In the genomic region with DNA sequence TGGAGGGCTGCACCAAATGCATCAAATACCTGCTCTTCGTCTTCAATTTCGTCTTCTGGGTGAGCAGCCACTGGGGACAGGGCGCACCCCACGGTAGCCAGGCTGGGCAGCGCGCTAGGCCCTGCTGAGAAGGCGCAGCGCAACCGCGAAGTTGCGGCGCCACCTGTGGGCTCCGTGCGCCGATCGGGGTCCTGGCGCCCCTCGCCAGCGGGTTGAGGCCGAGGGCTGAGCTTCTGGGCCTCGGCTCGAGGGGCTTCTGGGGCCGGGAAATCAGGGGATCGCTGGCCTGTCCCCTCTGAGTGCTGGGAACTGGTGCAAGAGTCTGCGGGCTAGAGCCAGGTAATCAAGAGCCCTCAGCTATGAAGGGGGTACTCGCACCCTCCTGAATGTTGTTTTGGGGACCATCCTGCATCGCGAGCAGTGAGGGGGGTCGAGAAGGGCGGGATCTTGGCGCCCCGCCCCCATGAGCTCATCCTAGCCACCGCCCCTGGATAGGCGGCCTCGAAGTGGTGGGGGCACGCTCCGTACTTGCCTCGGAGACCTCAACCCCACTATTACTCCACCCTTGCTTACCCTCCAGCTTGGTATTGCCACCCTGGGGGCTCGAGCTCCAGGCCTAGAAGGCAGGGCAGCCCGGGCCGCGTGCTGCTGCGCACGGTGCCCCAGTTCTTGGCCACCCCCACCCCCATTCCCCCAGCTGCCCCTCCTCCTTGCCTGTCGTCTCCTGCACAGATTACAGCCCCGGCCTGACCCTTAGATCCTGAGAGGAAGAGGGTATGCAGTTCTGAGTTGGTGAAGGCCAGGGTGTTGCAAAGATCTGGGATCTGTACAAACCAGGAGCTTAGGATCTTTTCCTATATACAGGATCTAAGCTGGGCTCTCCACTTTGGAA, we compare ENCODE assay signal across 8 mouse cellular contexts. TPM values are rescaled to one million over a fixed set of nuclear protein-coding genes. Genes with fewer than 3 reads are reported as not detected.
DNase-seq lines count a peak whose midpoint lies in the region; ATAC-seq lines count a peak whose summit lies in the region.

No protein-coding gene starts in this region.

- H3K4me3 ChIP-seq in embryonic facial prominence, embryonic 14.5 days (ENCODE audit: low read depth, low read length) = peak overlapping the region; percentile 73
- H3K4me3 ChIP-seq in heart, embryonic 12.5 days = peak overlapping the region; percentile 83
- H3K4me3 ChIP-seq in kidney, embryonic 16.5 days (ENCODE audit: low read length) = peak overlapping the region; percentile 93
- H3K4me3 ChIP-seq in liver, embryonic 15.5 days (replicated peaks) = peak overlapping the region; percentile 73
- H3K4me3 ChIP-seq in neural tube, embryonic 11.5 days (ENCODE audit: low read depth, low read length) = peak overlapping the region; percentile 90

- H3K9ac ChIP-seq in embryonic facial prominence, embryonic 14.5 days (ENCODE audit: low read depth, low read length) = peak overlapping the region; percentile 86
- peak overlapping the region; percentile 97 for H3K9ac ChIP-seq in heart, embryonic 12.5 days
- peak overlapping the region; percentile 99 for H3K9ac ChIP-seq in kidney, embryonic 16.5 days (replicated peaks; ENCODE audit: low read length)
- H3K9ac ChIP-seq in liver, embryonic 15.5 days = peak overlapping the region; percentile 81
- peak overlapping the region; percentile 90 for H3K9ac ChIP-seq in neural tube, embryonic 11.5 days (ENCODE audit: low read length)

- no peaks in the 10 kb centered on the region for H3K27me3 ChIP-seq in embryonic facial prominence, embryonic 14.5 days (replicated peaks; ENCODE audit: control insufficient read depth, insufficient read depth, low read length)
- no peaks in the 10 kb centered on the region for H3K27me3 ChIP-seq in heart, embryonic 12.5 days (replicated peaks)
- H3K27me3 ChIP-seq in kidney, embryonic 16.5 days (ENCODE audit: insufficient read depth, low read length) = no peaks in the 10 kb centered on the region
- no peaks in the 10 kb centered on the region for H3K27me3 ChIP-seq in liver, embryonic 15.5 days
- no peaks in the 10 kb centered on the region for H3K27me3 ChIP-seq in neural tube, embryonic 11.5 days (ENCODE audit: control insufficient read depth, insufficient read depth, low read length)

- peak; percentile 85 for DNase-seq in A20 (ENCODE audit: low read depth, low spot score)
- DNase-seq in adrenal gland, adult 8-10 months = peak; percentile 74
- DNase-seq in embryonic facial prominence, embryonic 14.5 days (ENCODE audit: low spot score) = peak; percentile 88
- peak; percentile 72 for DNase-seq in neural tube, embryonic 11.5 days (ENCODE audit: low spot score)
- DNase-seq in testis, postnatal 14 days (ENCODE audit: low spot score) = peak; percentile 55

- peaks cover 44% of the 10 kb centered on the region for H3K4me1 ChIP-seq in embryonic facial prominence, embryonic 14.5 days (ENCODE audit: control insufficient read depth, insufficient read depth, low read length)
- H3K4me1 ChIP-seq in heart, embryonic 12.5 days (replicated peaks) = peaks cover 69% of the 10 kb centered on the region
- H3K4me1 ChIP-seq in kidney, embryonic 16.5 days (ENCODE audit: insufficient read depth, low read length) = peaks cover 47% of the 10 kb centered on the region
- H3K4me1 ChIP-seq in liver, embryonic 15.5 days (replicated peaks) = peaks cover 73% of the 10 kb centered on the region
- peaks cover 13% of the 10 kb centered on the region for H3K4me1 ChIP-seq in neural tube, embryonic 11.5 days (ENCODE audit: control insufficient read depth, insufficient read depth, low read length)

- no peaks in the 10 kb centered on the region for H3K9me3 ChIP-seq in embryonic facial prominence, embryonic 14.5 days (ENCODE audit: control insufficient read depth, low read length)
- no peaks in the 10 kb centered on the region for H3K9me3 ChIP-seq in heart, embryonic 12.5 days (replicated peaks)
- no peaks in the 10 kb centered on the region for H3K9me3 ChIP-seq in kidney, embryonic 16.5 days (ENCODE audit: low read length)
- H3K9me3 ChIP-seq in liver, embryonic 15.5 days (replicated peaks) = no peaks in the 10 kb centered on the region
- no peaks in the 10 kb centered on the region for H3K9me3 ChIP-seq in neural tube, embryonic 11.5 days (ENCODE audit: control insufficient read depth, low read length)

- peaks cover 21% of the 10 kb centered on the region; the same call in 1 of the 2 replicates for H3K36me3 ChIP-seq in embryonic facial prominence, embryonic 14.5 days (ENCODE audit: control insufficient read depth, insufficient read depth, low read length)
- H3K36me3 ChIP-seq in heart, embryonic 12.5 days = peaks cover 18% of the 10 kb centered on the region; the same call in 1 of the 2 replicates
- no peaks in the 10 kb centered on the region for H3K36me3 ChIP-seq in kidney, embryonic 16.5 days (ENCODE audit: insufficient read depth, low read length)
- H3K36me3 ChIP-seq in liver, embryonic 15.5 days (replicated peaks) = no peaks in the 10 kb centered on the region
- H3K36me3 ChIP-seq in neural tube, embryonic 11.5 days (ENCODE audit: control insufficient read depth, insufficient read depth, low read length) = no peaks in the 10 kb centered on the region

- WGBS in embryonic facial prominence, embryonic 14.5 days = under 1% methylated on average over 42 of the region's 46 CpGs
- WGBS in heart, embryonic 12.5 days = under 1% methylated on average over 46 of the region's 46 CpGs
- 0% methylated on average over 46 of the region's 46 CpGs for WGBS in kidney, embryonic 16.5 days
- WGBS in liver, embryonic 15.5 days (ENCODE audit: insufficient replicate concordance) = under 1% methylated on average over 46 of the region's 46 CpGs
- WGBS in neural tube, embryonic 11.5 days = under 1% methylated on average over 46 of the region's 46 CpGs

- ATAC-seq in embryonic facial prominence, embryonic 14.5 days (ENCODE audit: low read depth) = peak; percentile 87
- peak; percentile 72 for ATAC-seq in heart, embryonic 12.5 days (ENCODE audit: insufficient number of reproducible peaks, low FRiP score)
- ATAC-seq in kidney, embryonic 16.5 days (ENCODE audit: low FRiP score, low TSS enrichment) = peak; percentile 60
- peak; percentile 59 for ATAC-seq in liver, embryonic 15.5 days (ENCODE audit: insufficient read depth)
- ATAC-seq in neural tube, embryonic 11.5 days (ENCODE audit: insufficient read depth, low FRiP score, low TSS enrichment) = peak; percentile 69

- H3K4me2 ChIP-seq in embryonic facial prominence, embryonic 14.5 days (ENCODE audit: low read depth, low read length) = peak overlapping the region; percentile 63
- peak overlapping the region; percentile 95 for H3K4me2 ChIP-seq in heart, embryonic 12.5 days
- peak overlapping the region; percentile 95 for H3K4me2 ChIP-seq in kidney, embryonic 16.5 days (replicated peaks; ENCODE audit: low read depth, low read length)
- H3K4me2 ChIP-seq in liver, embryonic 15.5 days = peak overlapping the region; percentile 94
- H3K4me2 ChIP-seq in neural tube, embryonic 11.5 days (ENCODE audit: low read depth) = peak overlapping the region; percentile 94

- peak overlapping the region; percentile 88 for H3K27ac ChIP-seq in embryonic facial prominence, embryonic 14.5 days (replicated peaks; ENCODE audit: low read depth, low read length)
- peak overlapping the region; percentile 96 for H3K27ac ChIP-seq in heart, embryonic 12.5 days (ENCODE audit: poor library complexity, severe bottlenecking)
- peak overlapping the region; percentile 93 for H3K27ac ChIP-seq in kidney, embryonic 16.5 days (ENCODE audit: low read length)
- peak overlapping the region; percentile 88 for H3K27ac ChIP-seq in liver, embryonic 15.5 days (replicated peaks)
- H3K27ac ChIP-seq in neural tube, embryonic 11.5 days (ENCODE audit: low read depth, low read length) = peak overlapping the region; percentile 72; the same call in 1 of the 2 replicates

RNA-seq across cellular contexts. Expression of gene Cd81, which starts 0.7 kb away (rescaled TPM):
- total RNA-seq in adrenal gland, adult 8-10 months (2022) = 100 to 1,000 TPM; 689 to 780 (median 728) TPM
- 635 and 636 TPM in 2 replicates for polyA plus RNA-seq in embryonic facial prominence, embryonic 14.5 days (2014; fragmentation: Nextera tagmentation; extraction: Ambion mirVana)
- 701 and 712 TPM in 2 replicates for polyA plus RNA-seq in heart, embryonic 12.5 days (2016; fragmentation: Nextera tagmentation; extraction: Ambion mirVana)
- 643 and 698 TPM in 2 replicates for polyA plus RNA-seq in kidney, embryonic 16.5 days (2015; fragmentation: Nextera tagmentation; extraction: Ambion mirVana)
- polyA plus RNA-seq in liver, embryonic 15.5 days (2015; fragmentation: Nextera tagmentation; extraction: Ambion mirVana) = 132 and 141 TPM in 2 replicates
- 282 and 291 TPM in 2 replicates for polyA plus RNA-seq in neural tube, embryonic 11.5 days (2014; fragmentation: Nextera tagmentation; extraction: Ambion mirVana)

RNA-seq across cellular contexts. Expression of gene Tssc4, which starts 15.8 kb away (rescaled TPM):
- total RNA-seq in adrenal gland, adult 8-10 months (2022) = 10 to 100 TPM; 26.5 to 36.9 (median 33.5) TPM
- 52.2 and 66.7 TPM in 2 replicates for polyA plus RNA-seq in embryonic facial prominence, embryonic 14.5 days (2014; fragmentation: Nextera tagmentation; extraction: Ambion mirVana)
- polyA plus RNA-seq in heart, embryonic 12.5 days (2016; fragmentation: Nextera tagmentation; extraction: Ambion mirVana) = 57.1 and 61.7 TPM in 2 replicates
- polyA plus RNA-seq in kidney, embryonic 16.5 days (2015; fragmentation: Nextera tagmentation; extraction: Ambion mirVana) = 104 and 120 TPM in 2 replicates
- 38.5 and 44.2 TPM in 2 replicates for polyA plus RNA-seq in liver, embryonic 15.5 days (2015; fragmentation: Nextera tagmentation; extraction: Ambion mirVana)
- polyA plus RNA-seq in neural tube, embryonic 11.5 days (2014; fragmentation: Nextera tagmentation; extraction: Ambion mirVana) = 68.8 and 70.2 TPM in 2 replicates

RNA-seq across cellular contexts. Expression of gene Trpm5, which starts 41.2 kb away (rescaled TPM):
- total RNA-seq in adrenal gland, adult 8-10 months (2022) = under 1 TPM; 0.17 to 0.32 (median 0.27) TPM
- polyA plus RNA-seq in embryonic facial prominence, embryonic 14.5 days (2014; fragmentation: Nextera tagmentation; extraction: Ambion mirVana) = 14.7 and 18.2 TPM in 2 replicates
- polyA plus RNA-seq in heart, embryonic 12.5 days (2016; fragmentation: Nextera tagmentation; extraction: Ambion mirVana) = 3.8 and 4.3 TPM in 2 replicates
- 6.0 and 6.9 TPM in 2 replicates for polyA plus RNA-seq in kidney, embryonic 16.5 days (2015; fragmentation: Nextera tagmentation; extraction: Ambion mirVana)
- polyA plus RNA-seq in liver, embryonic 15.5 days (2015; fragmentation: Nextera tagmentation; extraction: Ambion mirVana) = 0.43 and 0.91 TPM in 2 replicates
- polyA plus RNA-seq in neural tube, embryonic 11.5 days (2014; fragmentation: Nextera tagmentation; extraction: Ambion mirVana) = 0.68 and 0.77 TPM in 2 replicates

RNA-seq across cellular contexts. Expression of gene Tspan32, which starts 48.4 kb away (rescaled TPM):
- 1 to 10 TPM; 1.1 to 2.3 (median 1.7) TPM for total RNA-seq in adrenal gland, adult 8-10 months (2022)
- polyA plus RNA-seq in embryonic facial prominence, embryonic 14.5 days (2014; fragmentation: Nextera tagmentation; extraction: Ambion mirVana) = 3.5 TPM in 2 replicates
- polyA plus RNA-seq in heart, embryonic 12.5 days (2016; fragmentation: Nextera tagmentation; extraction: Ambion mirVana) = 7.0 and 7.7 TPM in 2 replicates
- 1.5 and 1.6 TPM in 2 replicates for polyA plus RNA-seq in kidney, embryonic 16.5 days (2015; fragmentation: Nextera tagmentation; extraction: Ambion mirVana)
- polyA plus RNA-seq in liver, embryonic 15.5 days (2015; fragmentation: Nextera tagmentation; extraction: Ambion mirVana) = 80.3 and 82.2 TPM in 2 replicates
- 4.4 and 4.6 TPM in 2 replicates for polyA plus RNA-seq in neural tube, embryonic 11.5 days (2014; fragmentation: Nextera tagmentation; extraction: Ambion mirVana)

RNA-seq across cellular contexts. Expression of gene Kcnq1, which starts 52.9 kb away (rescaled TPM):
- total RNA-seq in adrenal gland, adult 8-10 months (2022) = 10 to 100 TPM in 2 of 4 experiments, 1 to 10 TPM in 2; 3.7 to 14.9 (median 9.0) TPM
- polyA plus RNA-seq in embryonic facial prominence, embryonic 14.5 days (2014; fragmentation: Nextera tagmentation; extraction: Ambion mirVana) = 1.9 and 2.0 TPM in 2 replicates
- polyA plus RNA-seq in heart, embryonic 12.5 days (2016; fragmentation: Nextera tagmentation; extraction: Ambion mirVana) = 12.9 and 15.8 TPM in 2 replicates
- 9.2 and 9.8 TPM in 2 replicates for polyA plus RNA-seq in kidney, embryonic 16.5 days (2015; fragmentation: Nextera tagmentation; extraction: Ambion mirVana)
- 0.31 and 0.91 TPM in 2 replicates for polyA plus RNA-seq in liver, embryonic 15.5 days (2015; fragmentation: Nextera tagmentation; extraction: Ambion mirVana)
- polyA plus RNA-seq in neural tube, embryonic 11.5 days (2014; fragmentation: Nextera tagmentation; extraction: Ambion mirVana) = 1.6 and 1.7 TPM in 2 replicates

Comparison
In these comparisons a context has a peak if more than half of its experiments do, and no peak if none do; other contexts are left out.
1. Peak in every context shown above with its lines: DNase-seq, ATAC-seq, H3K4me3 ChIP-seq and H3K27ac ChIP-seq.